8 mouse cellular contexts compared by ENCODE assay signal in genomic region chr2:146258736-146259469, GRCm38 (mm10). TPM values are rescaled to one million over a fixed set of nuclear protein-coding genes. Genes with fewer than 3 reads are reported as not detected.
DNase-seq lines count a peak whose midpoint lies in the region; ATAC-seq lines count a peak whose summit lies in the region.

No protein-coding gene starts in this region.

- 12% methylated on average over 10 of the region's 10 CpGs for WGBS in forebrain, embryonic 15.5 days
- 44% methylated on average over 10 of the region's 10 CpGs for WGBS in intestine, embryonic 15.5 days
- 29% methylated on average over 10 of the region's 10 CpGs for WGBS in neural tube, embryonic 11.5 days

- peak; percentile 53 for DNase-seq in layer of hippocampus, adult 11-12 months (ENCODE audit: low spot score)
- DNase-seq in layer of hippocampus, adult 9-10 months (ENCODE audit: low spot score): no peak
- peak; percentile 36 for DNase-seq in neural tube, embryonic 11.5 days (ENCODE audit: low spot score)
- DNase-seq in gastrocnemius, postnatal 4 days (ENCODE audit: low spot score in 2 of 2): no peak
- no peak for DNase-seq in natural killer cell, adult 2 months (ENCODE audit: low spot score in 2 of 2)

- peaks cover 71% of the 10 kb centered on the region for H3K4me1 ChIP-seq in forebrain, embryonic 15.5 days
- H3K4me1 ChIP-seq in intestine, embryonic 15.5 days (replicated peaks): no peaks in the 10 kb centered on the region
- H3K4me1 ChIP-seq in neural tube, embryonic 11.5 days (ENCODE audit: control insufficient read depth, insufficient read depth, low read length): peaks cover 19% of the 10 kb centered on the region; the same call in 1 of the 2 replicates

- no peaks in the 10 kb centered on the region for H3K9me3 ChIP-seq in forebrain, embryonic 15.5 days
- no peaks in the 10 kb centered on the region for H3K9me3 ChIP-seq in intestine, embryonic 15.5 days
- no peaks in the 10 kb centered on the region for H3K9me3 ChIP-seq in neural tube, embryonic 11.5 days (ENCODE audit: control insufficient read depth, low read length)

- H3K9ac ChIP-seq in forebrain, embryonic 15.5 days (replicated peaks): 0 out of 2 replicates have a peak overlapping the region, but pooled peaks have one; percentile 10
- H3K9ac ChIP-seq in intestine, embryonic 15.5 days: no peak overlapping the region
- no peak overlapping the region for H3K9ac ChIP-seq in neural tube, embryonic 11.5 days (ENCODE audit: low read length)

- H3K36me3 ChIP-seq in forebrain, embryonic 15.5 days: no peaks in the 10 kb centered on the region
- no peaks in the 10 kb centered on the region for H3K36me3 ChIP-seq in intestine, embryonic 15.5 days
- no peaks in the 10 kb centered on the region for H3K36me3 ChIP-seq in neural tube, embryonic 11.5 days (ENCODE audit: control insufficient read depth, insufficient read depth, low read length)

- H3K4me2 ChIP-seq in forebrain, embryonic 15.5 days (replicated peaks): peak overlapping the region; percentile 24
- H3K4me2 ChIP-seq in intestine, embryonic 15.5 days (replicated peaks): no peak overlapping the region
- H3K4me2 ChIP-seq in neural tube, embryonic 11.5 days (ENCODE audit: low read depth): no peak overlapping the region

- ATAC-seq in forebrain, embryonic 15.5 days (replicated peaks): peak; percentile 30; the same call in 1 of the 2 replicates
- ATAC-seq in intestine, embryonic 15.5 days: peak; percentile 62; the same call in 1 of the 2 replicates
- no peak for ATAC-seq in neural tube, embryonic 11.5 days (ENCODE audit: insufficient read depth, low FRiP score, low TSS enrichment)
- no peak for ATAC-seq in activated CD4-positive, CD25-positive, alpha-beta regulatory T cell, adult 4 months

- no peaks in the 10 kb centered on the region for H3K27me3 ChIP-seq in forebrain, embryonic 15.5 days
- no peaks in the 10 kb centered on the region for H3K27me3 ChIP-seq in intestine, embryonic 15.5 days (replicated peaks)
- peaks cover 8% of the 10 kb centered on the region; the same call in 1 of the 2 replicates for H3K27me3 ChIP-seq in neural tube, embryonic 11.5 days (ENCODE audit: control insufficient read depth, insufficient read depth, low read length)

- H3K27ac ChIP-seq in forebrain, embryonic 15.5 days (replicated peaks): peak overlapping the region; percentile 88
- no peak overlapping the region for H3K27ac ChIP-seq in intestine, embryonic 15.5 days
- H3K27ac ChIP-seq in neural tube, embryonic 11.5 days (ENCODE audit: low read depth, low read length): no peak overlapping the region

- H3K4me3 ChIP-seq in forebrain, embryonic 15.5 days: no peak overlapping the region
- no peak overlapping the region for H3K4me3 ChIP-seq in intestine, embryonic 15.5 days (replicated peaks)
- H3K4me3 ChIP-seq in neural tube, embryonic 11.5 days (ENCODE audit: low read depth, low read length): no peak overlapping the region

RNA-seq across cellular contexts. Expression of gene Insm1, which starts 37.2 kb away (rescaled TPM):
- polyA plus RNA-seq in forebrain, embryonic 15.5 days (2015; fragmentation: Nextera tagmentation; extraction: Ambion mirVana): 13.5 and 15.6 TPM in 2 replicates
- polyA plus RNA-seq in intestine, embryonic 15.5 days (2015; fragmentation: Nextera tagmentation; extraction: Ambion mirVana): 1.1 TPM in 2 replicates
- polyA plus RNA-seq in neural tube, embryonic 11.5 days (2014; fragmentation: Nextera tagmentation; extraction: Ambion mirVana): 7.4 and 9.3 TPM in 2 replicates
- total RNA-seq in gastrocnemius, postnatal 4 days (2021): under 1 TPM in 1 of 2 experiments, not detected in 1; 0.12 TPM
- polyA plus RNA-seq in activated CD4-positive, CD25-positive, alpha-beta regulatory T cell, adult 4 months (2017; shearing (Covaris generic)): not detected

Comparison
In these comparisons a context has a peak if more than half of its experiments do, and no peak if none do; other contexts are left out.
1. DNase-seq: peak in layer of hippocampus, adult 11-12 months (single experiment) and neural tube, embryonic 11.5 days (single experiment); none in layer of hippocampus, adult 9-10 months (single experiment), gastrocnemius, postnatal 4 days (0 of 2) and natural killer cell, adult 2 months (0 of 2).
2. ATAC-seq: peak in forebrain, embryonic 15.5 days (single experiment) and intestine, embryonic 15.5 days (single experiment); none in neural tube, embryonic 11.5 days (single experiment) and activated CD4-positive, CD25-positive, alpha-beta regulatory T cell, adult 4 months (single experiment).